Mouse (Mus musculus): ENCODE measurements around the gene 2310003L06Rik. TPM values are rescaled to one million over a fixed set of nuclear protein-coding genes. Genes with fewer than 3 reads are reported as not detected.

2310003L06Rik gene
- not detected in 2 replicates for total RNA-seq (2021)
- long read RNA-seq, experiment 1, result 0 reads
- long read RNA-seq, experiment 2, result 0 reads

DNA sequence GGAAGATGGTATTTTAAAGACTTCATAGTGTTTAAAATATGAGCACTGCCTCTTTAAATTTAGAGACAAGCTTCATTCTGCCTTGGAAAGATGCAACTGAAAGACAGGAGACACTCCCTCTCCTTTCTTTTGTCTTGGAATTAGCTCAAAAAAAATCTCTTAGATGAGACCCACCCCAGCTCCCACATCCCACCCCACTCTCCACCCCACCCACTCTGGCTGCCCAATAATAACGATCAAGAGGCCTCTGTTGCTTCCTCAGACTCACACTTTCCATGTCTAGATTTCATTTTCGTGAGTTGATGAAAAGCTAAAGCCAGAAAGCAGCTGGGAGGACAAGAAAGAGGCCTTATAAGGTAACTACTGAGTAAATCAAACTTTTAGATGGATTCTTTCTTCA, at the start of gene 2310003L06Rik, which contains the start of gene Gm28434:
Gene 2310003L06Rik, plus strand, starts transcription at position 259 of the 400 bp plus-strand sequence.
Gene Gm28434, plus strand, starts transcription at position 317 of the 400 bp plus-strand sequence.
- DNase-seq, result no peak

DNA sequence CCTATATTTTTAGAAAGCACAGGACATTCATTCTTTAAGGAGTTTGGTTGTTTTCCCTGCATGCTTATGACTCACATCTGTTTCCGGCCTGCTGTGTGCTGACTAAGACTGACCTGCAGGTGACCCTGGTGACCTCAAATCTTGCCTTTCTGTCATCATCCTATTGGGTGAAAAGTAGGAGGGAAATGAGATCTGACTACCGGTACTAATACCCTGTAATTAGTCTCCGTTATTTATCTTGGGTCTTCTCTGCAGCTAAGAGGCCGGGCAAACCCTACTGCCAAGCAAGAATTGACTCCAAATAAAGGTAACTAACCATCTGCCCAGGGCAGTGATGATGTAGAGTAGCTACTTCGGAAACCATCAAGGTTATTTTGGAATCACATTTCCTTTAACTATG, 43.9 kb upstream of the 2310003L06Rik start, which contains the start of gene Csn3:
Gene Csn3, plus strand, starts transcription at position 208 of the 400 bp plus-strand sequence.
- no peak for DNase-seq

DNA sequence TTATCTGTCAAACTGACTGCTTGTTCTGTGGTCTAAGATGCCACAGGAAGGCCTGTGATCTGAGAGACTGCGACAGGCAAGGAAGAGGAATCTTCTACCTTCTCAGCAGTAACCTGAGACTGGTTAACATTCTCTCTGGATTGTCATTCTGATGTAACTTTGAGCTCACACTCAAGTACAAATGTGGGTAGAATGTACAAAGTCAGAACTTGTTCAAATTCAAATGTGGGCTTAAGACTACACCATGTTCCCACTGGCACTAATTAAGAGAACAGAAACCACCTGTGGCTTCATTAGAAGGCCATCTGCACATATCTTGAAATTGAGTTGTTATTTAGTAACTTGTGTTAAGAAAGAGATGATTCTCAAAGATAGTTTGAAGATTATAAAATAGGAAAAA, 37.7 kb upstream of the 2310003L06Rik start:
- DNase-seq, result no peak

DNA sequence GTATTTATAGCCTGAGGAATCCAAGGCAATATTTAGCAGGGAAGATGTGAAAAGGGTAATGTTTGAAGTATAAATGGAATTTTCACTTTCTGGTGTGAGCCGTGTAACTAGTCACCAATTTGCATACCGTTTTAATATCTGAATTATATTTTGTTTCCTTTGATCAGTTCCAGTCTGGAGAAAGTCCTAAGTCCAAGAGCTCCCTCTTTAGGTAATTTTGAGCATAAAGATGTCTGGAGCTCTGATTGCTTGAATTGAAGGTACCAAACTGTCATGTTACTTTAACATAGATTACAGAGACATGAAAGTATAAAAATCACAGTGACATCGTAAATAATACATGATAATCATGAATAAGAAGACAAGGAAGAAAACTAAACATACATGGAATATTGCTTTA, 28.5 kb upstream of the 2310003L06Rik start:
- DNase-seq, result no peak

DNA sequence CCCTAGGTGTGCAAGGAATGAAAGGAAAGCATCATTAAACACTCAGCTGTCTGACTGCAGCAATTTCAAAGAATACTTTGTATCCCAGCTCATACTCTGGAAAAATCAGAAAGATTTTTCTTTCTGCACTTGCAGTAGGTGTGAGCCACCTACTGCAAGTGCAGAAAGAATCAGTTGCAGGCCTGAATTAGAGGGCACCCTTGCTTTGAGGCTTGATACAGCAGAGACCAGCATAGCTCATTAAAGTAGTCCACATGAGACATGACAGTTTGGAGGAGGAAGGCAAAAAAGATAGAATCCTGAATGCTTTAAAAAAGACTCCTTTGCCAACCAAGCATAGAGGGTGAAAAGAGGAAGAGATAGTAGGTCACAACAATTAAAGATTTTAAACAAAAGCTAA, 26.7 kb upstream of the 2310003L06Rik start:
- DNase-seq, result no peak

DNA sequence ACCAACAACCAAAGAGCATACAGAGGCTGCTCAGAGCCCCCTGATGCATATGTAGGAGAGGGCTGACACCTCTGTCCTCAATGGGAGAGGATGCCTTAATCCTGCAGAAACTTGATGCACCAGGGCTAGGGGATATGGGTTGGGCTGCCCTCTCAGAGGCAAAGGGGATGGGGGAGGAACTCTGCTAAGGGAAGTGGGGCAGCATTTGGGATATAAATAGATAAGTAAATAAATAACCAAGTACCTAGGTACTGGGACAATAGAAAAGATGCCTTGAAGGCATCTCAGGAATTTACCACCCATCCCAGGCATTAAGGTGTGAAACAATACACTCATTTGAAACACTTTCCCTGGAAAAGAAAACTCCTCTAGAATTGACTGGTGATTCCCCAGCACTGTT, 17.4 kb upstream of the 2310003L06Rik start:
- DNase-seq, result no peak

DNA sequence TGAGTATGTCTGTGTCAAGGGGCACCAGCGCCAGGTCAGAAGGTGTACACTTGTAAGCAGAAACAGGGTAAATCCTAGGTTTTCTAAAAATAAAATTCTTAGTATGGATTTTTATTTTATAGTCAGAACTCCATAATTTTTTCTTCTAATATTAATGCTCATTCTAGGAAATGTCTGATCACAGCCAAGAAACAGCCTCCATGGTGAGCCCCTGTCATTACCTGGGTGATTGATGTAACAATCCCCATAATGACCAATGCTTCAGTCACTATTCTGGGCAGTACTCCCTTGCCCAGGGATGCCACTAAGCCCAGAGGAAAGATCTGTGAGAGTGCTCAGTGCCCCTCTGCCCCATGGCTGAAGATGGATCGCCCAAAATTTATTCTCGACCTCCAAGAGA, 9.9 kb downstream of the 2310003L06Rik start, which contains the start of gene Cabs1:
Gene Cabs1, plus strand, starts transcription at position 301 of the 400 bp plus-strand sequence.
- DNase-seq, result no peak

DNA sequence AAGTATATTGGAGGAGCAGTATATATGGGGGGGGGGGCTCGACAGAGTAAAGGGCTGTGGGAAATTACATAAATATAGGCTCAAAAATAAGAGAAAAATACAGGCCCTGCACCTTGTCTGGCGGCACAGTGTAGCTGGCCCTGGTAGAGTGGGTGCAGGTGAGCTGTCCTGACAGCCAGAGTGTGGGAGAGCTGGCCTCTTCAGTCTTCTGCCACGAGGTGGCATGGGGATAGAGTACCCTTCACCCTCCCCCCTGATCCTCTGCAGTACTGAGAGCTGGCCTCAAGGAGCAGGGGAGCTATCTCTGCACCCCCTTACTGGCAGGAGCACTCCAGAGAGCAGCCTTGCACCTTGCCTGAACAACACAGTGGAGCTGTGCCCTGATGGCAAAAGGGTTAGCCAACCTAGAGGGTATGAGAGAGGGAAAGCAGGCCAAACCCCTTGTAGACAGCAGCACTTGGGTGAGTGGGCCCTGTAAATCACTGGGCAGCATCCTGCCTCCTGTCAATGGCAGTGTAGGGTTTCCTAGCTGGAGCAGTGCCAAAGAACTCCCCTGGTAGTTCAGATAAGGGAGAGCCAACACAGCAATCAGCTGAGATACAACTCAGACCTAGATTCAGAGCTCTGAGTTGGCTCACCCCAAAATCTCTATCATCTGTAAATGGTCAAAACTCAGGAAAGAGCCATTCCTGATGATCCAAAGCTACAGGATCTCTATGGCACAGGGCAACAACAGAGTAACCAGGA, 13.4 kb downstream of the 2310003L06Rik start:
- DNase-seq, result no peak

DNA sequence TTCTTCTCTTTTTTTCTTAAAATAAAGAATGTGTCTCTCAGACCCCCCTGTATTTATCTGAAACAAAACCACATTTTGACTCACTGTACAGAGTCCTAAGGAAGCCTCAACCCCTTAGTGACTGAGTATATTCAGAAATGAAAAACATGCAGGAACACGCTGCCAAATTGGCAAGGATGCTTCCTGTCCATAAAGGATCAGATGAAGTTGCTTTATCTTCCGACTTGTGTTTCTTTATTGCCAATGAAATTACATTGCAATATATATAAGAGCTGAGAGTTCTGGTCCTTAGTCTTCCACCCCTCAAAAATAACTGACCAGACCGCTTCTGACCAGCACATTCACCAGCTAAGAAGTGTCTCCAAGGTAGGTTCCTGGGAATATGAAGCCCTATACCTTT, 33.0 kb downstream of the 2310003L06Rik start, which contains the start of gene Smr3a:
Gene Smr3a, plus strand, starts transcription at position 301 of the 400 bp plus-strand sequence.
- no peak for DNase-seq

DNA sequence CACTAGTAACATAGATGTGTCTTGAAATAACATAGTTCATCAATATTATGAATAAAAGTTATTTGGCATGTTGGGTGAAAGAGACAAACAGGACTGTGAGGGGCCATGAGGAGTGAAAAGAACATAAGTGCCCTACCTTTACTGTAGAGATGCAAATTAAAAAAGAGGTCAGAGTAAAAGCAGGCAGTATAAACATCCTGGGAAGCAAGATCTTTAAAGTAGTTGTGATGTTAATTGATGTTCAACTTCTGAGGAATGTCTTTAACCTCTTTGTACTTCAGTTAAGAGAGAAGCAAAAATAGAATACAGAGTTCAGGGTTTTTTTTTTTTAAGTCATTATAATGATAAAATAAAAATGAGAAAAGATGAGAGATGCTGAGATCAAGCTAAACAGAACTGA, 36.0 kb downstream of the 2310003L06Rik start:
- DNase-seq, result no peak

Other genes starting within 250 kb of the 2310003L06Rik start
- not detected in 2 replicates for gene Csn1s2a, start 194.9 kb upstream of the 2310003L06Rik start, total RNA-seq (2021)
- not detected in 2 replicates for gene Csn1s2b, start 161.4 kb upstream of the 2310003L06Rik start, total RNA-seq (2021)
- not detected in 2 replicates for gene Prr27, start 143.8 kb upstream of the 2310003L06Rik start, total RNA-seq (2021)
- not detected in 2 replicates for gene Odam, start 84.4 kb upstream of the 2310003L06Rik start, total RNA-seq (2021)
- not detected in 2 replicates for gene Csn3, start 43.9 kb upstream of the 2310003L06Rik start, total RNA-seq (2021)
- gene Gm28434, start 58 bp downstream of the 2310003L06Rik start, total RNA-seq (2021), result not detected in 2 replicates
- gene Cabs1, start 10.0 kb downstream of the 2310003L06Rik start, total RNA-seq (2021), result not detected in 2 replicates
- not detected in 2 replicates for gene Smr3a, start 33.1 kb downstream of the 2310003L06Rik start, total RNA-seq (2021)
- not detected in 2 replicates for gene Smr2, start 117.1 kb downstream of the 2310003L06Rik start, total RNA-seq (2021)
- not detected in 2 replicates for gene Gm11116, start 142.1 kb downstream of the 2310003L06Rik start, total RNA-seq (2021)
- gene Gm11115, start 184.6 kb downstream of the 2310003L06Rik start, total RNA-seq (2021), result not detected in 2 replicates

Data from adrenal gland, postnatal 14 days (tissue).